Mouse (Mus musculus): Measurements from ENCODE around the gene Tm9sf3.

- TF ChIP-seq CTCF (IDR thresholded peaks at IDR 0.05; ENCODE audit: low read depth, low read length) (no peak), POLR2A (IDR thresholded peaks at IDR 0.05; ENCODE audit: borderline replicate concordance, low read depth, low read length) (no peak)
These were observed 11.8 kb upstream of the Tm9sf3 start for GRCm38 (mm10) chr19:41275588-41275987.
